Mouse (Mus musculus) natural killer cell, adult 2 months (primary cell): Measurements from ENCODE around the gene Hmcn1.

Source experiments
- DNase-seq, 2 experiments: peaks; one replicate each; pipeline ENCODE4 v3.0.0; 2022; ENCODE audit warnings: low spot score in 2 of 2

The Hmcn1 gene

DNA sequence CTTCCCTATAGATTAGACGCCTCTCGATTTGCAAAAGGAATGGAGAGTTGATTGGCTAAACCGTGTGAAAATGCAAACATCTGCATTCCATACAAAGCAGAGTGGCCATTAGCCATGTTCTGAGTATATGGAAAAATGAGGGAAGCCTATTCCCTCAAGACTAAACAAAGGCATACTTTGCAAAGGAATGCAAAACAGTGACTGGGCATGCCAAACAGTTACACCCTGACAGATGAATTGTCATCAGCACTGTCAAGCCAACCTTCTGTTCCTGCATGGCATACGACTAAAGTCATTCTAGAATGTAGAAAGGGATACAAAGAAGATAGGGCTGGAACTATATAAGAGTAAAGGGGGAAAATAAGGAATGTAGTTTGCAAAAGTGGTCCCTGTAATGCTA lies 115.3 kb downstream of the Hmcn1 start:
- no peak for DNase-seq

DNA sequence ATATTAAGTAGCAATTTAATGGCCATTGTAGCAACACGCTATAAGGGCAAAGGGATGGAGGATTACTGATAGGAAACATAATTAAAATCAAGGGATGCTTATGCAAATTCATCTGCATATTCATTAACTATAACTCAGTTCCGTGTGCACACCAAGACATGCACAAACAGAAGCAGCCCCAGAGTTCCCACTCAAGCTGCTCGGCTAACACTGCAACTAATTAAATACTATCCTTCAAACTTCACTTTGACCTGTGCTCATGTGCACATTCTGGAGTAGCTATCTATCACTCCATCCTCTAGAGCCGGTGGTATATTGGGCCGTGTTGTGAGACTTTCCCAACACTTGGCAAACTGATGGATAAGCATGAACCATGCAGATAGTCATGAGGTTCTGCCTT lies 119.2 kb downstream of the Hmcn1 start:
- no peak for DNase-seq

DNA sequence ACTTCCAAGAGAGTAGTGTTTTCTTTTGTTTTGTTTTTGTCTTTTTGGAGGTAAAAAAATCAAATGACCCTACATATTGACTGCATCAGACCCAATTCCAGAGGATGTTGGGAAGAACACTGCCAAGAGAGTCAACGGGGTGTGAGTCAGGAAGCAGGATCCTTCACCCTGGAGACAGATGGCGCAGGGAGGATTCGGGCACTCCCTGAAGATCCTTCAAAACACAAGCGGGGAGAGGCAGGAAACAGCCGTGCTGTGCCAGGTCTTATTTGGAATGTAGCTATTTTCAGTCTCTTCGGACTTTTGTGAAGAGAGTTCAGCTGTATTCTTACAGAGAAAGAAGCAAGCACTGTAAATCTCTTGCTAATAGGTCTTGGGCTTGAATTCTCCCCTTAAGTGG lies 120.0 kb downstream of the Hmcn1 start:
- DNase-seq, result no peak

DNA sequence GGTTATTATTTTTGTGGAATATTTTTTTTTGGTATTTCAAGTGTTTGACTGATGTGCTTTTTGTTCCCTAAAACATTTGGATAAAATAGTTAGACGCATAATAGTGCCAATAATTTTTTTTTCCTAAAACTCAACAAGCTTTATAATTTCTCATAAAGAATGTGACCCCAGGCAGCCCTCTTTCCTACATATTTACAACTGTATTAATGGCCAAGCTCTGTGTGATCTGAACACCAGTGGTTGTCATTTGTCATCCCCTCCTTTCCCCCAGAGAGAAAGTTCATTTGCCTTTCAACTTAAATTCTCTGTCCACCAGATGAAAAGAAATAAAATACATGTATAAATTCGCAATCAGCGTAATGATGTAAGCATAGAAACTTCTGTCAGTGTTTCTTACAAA lies 121.1 kb downstream of the Hmcn1 start:
- no peak for DNase-seq

DNA sequence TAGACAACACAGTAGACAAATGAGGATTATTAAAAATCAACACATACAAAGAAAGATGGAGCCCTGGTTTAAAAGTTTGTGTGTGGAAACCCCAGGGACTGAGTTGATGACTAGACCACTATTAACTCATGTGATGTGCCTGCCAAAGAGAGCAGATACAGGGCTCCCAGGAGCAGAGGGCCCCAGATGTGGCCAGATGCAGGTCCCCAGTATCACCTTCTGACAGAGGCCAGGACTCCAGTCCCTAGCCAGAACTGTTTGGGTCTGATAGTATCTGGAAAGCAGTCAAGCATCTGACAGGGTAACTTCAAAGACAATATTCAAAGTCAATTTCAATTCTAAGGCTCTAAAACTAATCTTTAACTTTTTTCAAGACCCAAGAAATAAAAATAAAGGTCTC lies 124.0 kb downstream of the Hmcn1 start:
- DNase-seq, result no peak

DNA sequence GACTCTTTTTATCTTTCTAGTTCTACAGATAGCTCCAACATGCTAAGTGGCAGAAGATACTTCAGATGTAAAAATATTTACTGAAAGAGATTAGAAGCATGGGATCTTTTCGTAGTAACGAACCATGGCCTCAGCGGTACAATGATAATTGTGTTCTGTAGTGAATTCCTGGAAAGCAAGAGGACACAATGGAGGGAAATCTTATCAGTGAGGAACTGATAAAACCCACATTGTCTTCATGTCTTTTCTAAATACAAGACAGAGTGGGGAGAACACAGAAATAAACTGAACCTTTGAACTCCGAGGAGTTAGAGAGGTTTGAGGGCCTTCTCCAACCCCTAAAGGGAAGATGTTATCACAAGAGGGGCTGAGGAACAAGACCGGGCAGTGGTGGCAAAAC lies 126.6 kb downstream of the Hmcn1 start:
- DNase-seq, result no peak

DNA sequence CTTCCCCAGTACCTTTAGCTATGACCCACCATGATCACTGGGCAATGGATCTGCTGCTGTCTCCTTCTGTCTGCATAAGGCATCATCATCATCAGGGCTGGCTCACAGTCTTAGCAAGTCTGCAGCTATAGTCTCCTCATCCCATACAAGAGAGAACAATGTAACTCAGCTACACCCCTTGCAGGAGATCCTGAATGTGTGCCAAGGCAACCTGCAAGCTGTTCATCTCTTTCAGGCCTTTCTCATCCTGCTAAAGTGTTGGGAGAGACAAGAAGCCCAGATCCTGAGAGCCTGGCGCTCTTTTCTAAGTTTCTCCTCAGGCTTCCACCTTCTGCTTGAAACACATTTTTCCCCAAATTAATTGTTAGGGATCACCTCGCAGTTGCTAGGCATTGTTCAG lies 135.5 kb downstream of the Hmcn1 start:
- no peak for DNase-seq

DNA sequence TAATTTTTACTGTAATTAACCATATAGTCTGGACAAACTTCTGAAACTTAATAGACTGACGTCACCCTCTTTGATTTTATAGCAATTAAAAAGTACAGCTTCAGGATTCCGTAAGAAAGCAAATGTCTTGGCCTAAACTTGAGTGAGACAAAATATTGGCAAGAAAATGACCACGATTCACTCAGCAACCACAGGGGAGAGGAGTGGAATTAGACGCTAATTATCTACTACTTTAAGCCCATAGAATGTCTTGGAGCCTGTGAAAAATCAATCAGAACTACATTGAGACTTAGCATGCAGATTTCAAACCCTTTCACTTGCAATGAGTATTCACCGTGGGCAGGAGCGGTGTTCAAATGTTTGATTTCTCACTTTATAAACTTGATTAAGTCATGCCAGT lies 159.8 kb downstream of the Hmcn1 start:
- no peak for DNase-seq

DNA sequence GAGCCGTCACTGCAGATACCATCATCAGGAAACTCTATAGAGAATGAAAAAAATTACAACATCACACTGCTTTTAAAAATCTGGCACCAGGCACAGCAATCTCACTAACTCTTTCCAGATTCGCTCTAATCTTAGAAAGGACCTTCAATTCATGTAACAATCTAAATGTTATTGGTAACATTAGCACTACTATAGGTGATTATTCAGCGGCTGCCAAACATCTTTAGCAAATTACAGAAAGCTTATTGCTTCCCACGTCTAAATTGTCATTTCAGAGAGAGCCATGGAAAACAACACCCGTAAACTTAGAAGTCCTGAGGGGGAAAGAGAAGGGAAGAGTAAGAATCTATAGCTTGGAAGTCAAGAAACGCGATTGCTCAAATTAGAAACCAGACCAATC lies 163.4 kb downstream of the Hmcn1 start:
- no peak for DNase-seq

DNA sequence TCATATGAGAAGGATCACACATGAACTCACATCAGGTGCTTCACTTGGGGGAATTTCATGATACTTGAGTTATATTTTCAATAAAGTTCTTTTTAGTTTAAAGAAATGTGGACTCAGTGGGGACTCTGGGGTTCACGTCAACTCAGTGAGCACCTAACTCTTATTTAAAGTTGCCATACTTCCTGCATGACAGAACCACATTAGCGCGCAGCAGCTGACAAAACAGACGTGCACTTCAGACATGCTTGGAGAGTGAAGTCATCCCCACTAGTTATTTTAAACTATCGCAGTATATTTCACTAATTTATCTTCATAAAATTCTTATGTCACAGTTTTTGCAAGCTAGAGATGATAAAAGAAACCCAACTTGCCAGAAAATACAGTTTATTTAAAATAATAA lies 166.1 kb downstream of the Hmcn1 start:
- no peak for DNase-seq

DNA sequence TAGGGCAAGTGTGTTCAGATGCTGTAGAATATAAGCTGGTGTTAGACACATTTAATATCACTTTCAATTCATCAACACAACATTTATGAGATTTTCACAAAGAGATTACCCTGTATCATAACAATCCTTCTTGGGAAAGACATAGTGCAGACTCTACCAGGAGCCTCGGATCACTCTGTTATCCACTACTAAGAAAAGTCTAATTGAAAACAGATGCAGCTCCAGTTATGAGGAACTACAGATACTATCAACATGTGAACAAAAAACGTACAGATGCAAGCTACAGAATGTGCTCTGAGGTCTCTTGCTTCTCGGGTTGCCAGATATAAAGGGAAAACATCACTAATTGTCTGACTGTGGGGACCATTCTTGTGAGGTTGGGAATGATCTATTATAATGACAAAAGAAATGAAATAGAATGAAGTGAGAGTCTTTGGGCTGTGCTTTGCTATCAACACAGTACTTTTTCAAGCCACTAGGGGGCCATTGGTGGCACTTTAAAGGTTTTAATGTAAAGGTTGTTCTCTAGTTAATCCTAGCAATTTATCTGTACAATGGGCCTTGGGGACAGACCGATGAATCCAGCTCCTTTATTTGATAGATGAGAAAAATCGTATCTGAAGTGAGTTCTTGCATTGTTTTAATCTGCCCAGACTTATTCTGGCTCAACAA lies 168.8 kb downstream of the Hmcn1 start:
- no peak for DNase-seq

DNA sequence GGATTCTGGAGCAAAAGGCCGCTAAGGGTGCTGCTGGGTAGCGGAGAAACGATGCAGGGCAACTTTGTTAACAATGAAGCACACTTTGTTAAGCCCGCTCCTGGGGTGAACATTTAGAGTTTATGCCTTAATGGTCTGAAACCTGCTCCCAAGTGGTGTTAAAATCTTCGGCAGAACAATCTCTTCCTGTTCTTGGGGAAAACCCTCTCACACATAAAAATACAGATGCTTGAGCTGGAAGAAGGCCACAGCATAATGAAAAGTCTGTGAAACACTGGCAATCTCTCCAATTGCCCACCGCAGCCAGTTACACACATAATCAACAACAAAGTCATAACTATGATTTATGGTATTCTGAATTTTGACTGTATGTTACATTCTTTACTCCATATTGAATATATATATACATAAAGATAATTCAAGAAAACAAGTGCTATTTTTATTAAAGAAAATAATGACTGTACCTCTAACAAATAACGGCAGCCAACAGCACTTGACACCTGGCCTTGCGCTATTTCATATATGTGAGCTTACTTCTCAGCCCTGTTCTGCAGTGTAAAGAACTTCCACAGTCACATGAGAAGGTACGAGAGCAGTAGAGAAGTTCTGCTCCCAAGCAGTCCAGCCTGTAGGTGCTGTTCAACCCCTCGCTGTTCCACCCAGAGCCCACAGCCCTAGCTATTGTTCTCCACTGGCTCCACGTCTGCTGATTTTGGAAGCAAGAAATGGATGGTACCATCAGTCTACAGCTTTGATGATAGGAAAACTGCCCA lies 177.0 kb downstream of the Hmcn1 start:
- DNase-seq, result no peak

DNA sequence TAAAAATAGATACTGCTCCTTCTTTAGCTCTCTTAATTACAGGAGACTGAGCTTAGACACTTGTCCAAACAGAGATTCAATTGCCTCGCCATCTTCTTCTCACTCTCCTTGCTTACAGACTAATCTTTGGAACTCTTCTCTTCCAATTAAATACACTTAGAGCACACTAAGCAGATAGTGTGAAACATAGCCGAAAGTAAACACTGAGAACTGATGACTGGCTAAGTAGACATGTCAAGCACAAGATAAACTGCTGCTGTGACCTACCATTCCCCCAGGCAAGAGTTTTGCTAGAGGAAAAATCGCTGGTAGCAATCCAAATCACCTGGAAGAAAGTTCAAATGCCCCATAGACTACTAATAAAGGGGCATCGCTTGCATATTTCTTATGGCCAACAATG lies 178.3 kb downstream of the Hmcn1 start:
- no peak for DNase-seq

DNA sequence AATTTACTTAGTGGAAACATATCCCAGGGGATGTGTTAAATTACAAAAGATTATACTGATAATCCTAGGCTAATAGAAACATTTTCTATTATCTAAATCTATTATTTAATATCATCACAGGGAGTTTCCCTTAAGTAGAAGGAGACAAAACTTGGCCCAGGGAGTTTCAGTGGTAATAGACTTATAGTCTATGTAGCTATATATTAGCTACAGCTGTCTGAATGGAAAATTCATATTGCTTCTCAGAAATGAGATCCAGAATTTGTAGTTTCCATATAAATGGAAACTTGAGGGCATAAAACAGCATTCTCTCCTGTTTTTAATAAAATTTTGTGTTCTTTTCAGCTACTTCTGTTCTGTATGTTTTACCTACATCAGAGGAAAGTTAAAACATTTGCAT lies 179.9 kb downstream of the Hmcn1 start:
- DNase-seq, result no peak

DNA sequence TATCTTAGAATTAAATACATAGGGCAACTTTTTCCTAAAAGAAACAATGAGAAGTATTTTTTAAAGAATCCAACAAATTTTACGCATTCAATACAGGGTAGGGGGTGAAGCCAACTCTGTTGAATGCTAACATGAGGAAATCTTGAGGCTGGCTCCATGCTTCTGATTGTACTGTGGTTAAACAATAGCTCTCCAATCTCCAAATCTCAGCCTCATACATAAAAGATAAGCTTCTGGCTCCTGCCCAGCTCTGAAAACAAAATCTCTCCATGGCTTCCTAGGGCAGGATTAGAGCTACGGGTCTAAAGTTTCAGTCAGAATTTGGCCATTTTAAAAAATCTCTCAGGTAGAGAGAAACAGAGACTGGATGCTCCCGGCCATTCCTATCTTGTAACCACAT lies 186.4 kb downstream of the Hmcn1 start:
- no peak for DNase-seq

DNA sequence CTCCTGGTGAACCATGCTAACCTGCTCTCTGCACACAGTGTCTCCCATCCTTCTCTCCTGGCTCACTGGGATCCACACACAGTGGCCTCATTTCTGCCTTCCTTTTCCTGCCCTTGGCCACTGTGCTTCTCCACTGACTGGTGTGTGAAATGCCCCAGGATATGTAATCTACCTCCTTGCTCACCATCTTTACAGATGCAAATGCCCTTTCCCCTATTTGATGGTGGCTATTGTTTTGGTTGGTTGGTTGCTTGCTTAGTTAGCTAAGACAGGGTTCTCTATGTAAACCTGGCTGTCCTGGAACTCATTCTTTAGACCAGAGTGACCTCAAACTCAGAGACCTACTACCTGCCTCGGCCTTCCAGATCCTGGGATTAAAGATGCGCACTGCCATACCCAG lies 187.8 kb downstream of the Hmcn1 start:
- no peak for DNase-seq

DNA sequence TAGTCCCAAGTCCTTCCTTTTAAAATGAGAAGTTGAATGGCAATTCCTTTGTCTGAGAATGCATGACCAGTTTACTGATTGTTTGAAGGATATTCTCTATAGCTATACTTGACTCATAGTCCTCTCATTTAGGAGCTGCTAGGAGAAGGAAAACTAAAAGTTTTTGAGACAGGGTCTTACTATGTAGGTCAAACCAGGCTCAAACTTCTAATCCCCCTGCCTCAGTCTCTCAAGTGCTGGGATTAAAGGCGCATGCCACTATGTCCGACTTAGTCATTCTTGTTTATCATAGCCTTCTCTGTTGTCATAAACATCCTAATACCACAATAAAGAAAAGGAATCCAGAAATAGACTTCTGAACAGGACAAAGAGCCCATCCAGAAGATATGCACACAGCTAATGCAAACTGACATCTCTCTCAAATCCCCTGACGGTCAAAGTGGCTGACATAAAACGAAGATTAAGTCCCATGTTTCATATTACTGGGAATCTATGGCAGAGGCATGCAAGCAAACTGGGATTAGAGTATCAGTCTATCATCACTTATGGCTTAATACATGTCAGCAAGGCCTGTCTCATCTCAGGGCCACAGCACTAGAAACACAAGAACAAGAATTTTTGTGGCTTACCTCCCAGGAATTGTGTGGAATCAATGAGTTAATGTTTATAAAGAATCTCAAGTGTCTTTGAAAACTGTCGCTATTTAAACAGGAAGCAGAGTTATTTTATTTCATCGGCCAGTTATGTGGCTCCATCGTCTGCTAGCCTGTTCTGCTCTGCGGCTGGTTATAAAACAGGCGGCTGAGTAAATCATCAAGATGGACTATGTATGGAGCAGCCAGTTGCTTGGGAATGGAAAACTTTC lies 188.8 kb downstream of the Hmcn1 start:
- no peak for DNase-seq

DNA sequence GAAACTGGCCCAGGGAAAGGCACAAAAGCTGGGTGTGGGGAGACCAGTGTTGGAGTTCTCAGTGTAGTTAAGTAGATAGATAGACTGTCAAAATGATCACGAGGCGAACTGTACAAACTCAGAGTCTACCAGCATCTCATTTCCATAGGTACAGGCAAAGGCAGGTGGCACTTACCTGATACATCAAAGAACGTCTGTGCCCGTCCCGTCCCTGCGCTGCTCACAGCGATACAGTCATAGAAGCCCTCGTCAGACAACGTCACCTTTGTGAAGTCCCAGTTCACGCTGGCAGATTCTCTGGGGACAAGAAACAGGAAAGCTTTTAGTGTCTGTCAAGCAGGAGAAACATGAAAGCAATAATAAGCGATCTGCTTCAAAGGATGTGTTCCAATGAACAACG lies 190.6 kb downstream of the Hmcn1 start:
- DNase-seq, result no peak

DNA sequence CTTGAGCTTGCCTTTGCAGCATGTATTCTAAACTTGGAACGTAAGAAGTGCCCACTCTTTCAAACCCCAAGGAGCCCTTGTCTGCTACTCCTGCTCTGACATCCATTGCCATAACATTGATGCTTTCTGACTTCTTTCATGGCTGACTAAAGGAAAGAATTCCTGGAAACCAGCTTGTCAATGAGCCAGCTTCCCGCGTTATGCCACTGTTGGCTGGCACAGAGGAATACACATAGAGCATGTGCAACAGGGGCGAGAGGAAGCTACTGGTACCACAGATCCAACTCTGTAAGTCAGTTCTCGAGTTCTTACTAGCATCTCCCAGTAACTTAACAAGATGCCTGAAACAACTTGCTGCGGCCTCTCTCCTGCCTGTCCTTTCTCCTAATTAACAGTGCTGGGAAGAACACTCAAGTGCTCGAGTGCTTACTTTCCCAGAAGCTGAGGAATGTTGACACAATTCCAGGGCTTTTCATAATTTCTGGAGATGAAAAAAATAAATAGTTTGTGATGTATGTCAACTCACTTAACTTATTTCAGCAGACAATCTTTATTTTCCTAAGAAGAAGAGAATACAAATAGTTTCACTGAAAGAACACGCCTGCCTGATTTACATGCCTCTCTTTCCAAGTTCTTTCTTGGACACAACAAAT lies 192.5 kb downstream of the Hmcn1 start:
- no peak for DNase-seq

DNA sequence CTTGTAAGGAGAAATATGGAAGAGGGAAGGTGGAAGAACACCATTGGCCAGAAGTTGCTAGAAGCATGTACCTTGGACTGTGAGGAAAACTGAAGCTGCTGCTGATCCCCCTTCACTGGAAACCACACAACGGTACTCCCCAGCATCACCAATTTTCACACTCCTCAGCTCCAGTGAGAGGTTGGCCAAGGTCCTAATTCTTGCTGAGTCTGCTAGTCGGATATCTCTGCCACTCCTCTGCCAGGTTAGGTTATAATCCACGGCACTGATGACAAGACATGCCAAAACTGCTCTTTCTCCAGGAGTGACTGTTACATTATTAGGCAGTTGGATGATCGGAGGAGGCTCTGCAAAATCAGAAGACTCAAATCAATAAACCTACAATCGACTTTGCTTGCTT lies 194.6 kb downstream of the Hmcn1 start:
- no peak for DNase-seq

DNA sequence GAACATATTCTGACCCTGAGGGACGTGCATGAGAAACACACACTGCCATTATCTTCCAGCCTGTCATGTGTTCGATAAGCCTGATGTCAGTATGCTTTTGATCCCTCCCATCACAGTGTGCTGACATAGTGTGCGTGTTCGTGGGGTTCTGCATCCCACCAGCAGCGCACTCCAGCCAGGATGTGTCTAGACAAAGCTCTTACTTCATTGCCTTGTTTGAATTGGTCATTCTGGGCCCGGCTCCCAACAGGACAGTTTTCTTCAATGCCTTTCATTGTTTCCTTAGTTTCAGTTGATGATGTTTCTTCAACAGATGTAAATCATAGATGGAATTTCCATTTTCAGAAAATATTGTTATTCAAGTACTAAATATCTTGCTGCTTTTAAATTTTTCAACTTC lies 206.5 kb downstream of the Hmcn1 start:
- DNase-seq, result no peak
